Mouse (Mus musculus): ENCODE measurements around the gene Nagk. TPM values are rescaled to one million over a fixed set of nuclear protein-coding genes. Genes with fewer than 3 reads are reported as not detected.

Nagk gene
- 27.9 and 43.4 TPM in 2 replicates for polyA plus RNA-seq (2016; fragmentation: Nextera tagmentation; extraction: Ambion mirVana)

- Histone ChIP-seq H3K27ac (peak within 1 kb of the TSS; percentile 95), H3K9me3 (no peaks in the 10 kb centered on the region), H3K36me3 (peaks cover 8% of the 10 kb centered on the region; the same call in 1 of the 2 replicates), H3K4me3 (peak within 1 kb of the TSS; percentile 82), H3K27me3 (ENCODE audit: insufficient read depth, poor library complexity, severe bottlenecking) (peaks cover 3% of the 10 kb centered on the region; the same call in 1 of the 2 replicates), H3K4me1 (replicated peaks) (peaks cover 15% of the 10 kb centered on the region)
- DNase-seq (ENCODE audit: low spot score), result peak; percentile 95
- under 1% methylated on average over 43 of the region's 43 CpGs for WGBS
These were observed at the start of gene Nagk for GRCm38 (mm10) chr6:83794760-83795296. TSS of gene Nagk (plus strand) at chr6:83794982.

- Histone ChIP-seq H3K27ac (no peak overlapping the region), H3K4me3 (no peak overlapping the region), H3K36me3 (no peaks in the 10 kb centered on the region), H3K27me3 (ENCODE audit: insufficient read depth, poor library complexity, severe bottlenecking) (peaks cover 82% of the 10 kb centered on the region), H3K4me1 (replicated peaks) (peaks cover 60% of the 10 kb centered on the region), H3K9me3 (no peaks in the 10 kb centered on the region)
- 63% methylated on average over 2 of the region's 2 CpGs for WGBS
- no peak for DNase-seq (ENCODE audit: low spot score)
These were observed 49.3 kb upstream of the Nagk start for GRCm38 (mm10) chr6:83745466-83745865.

GRCm38 (mm10) chr6:83749286-83749685, 45.5 kb upstream of the Nagk start:
- DNase-seq (ENCODE audit: low spot score), result peak; percentile 53
- Histone ChIP-seq H3K4me3 (no peak overlapping the region), H3K27ac (no peak overlapping the region; the same call in 1 of the 2 replicates), H3K27me3 (ENCODE audit: insufficient read depth, poor library complexity, severe bottlenecking) (peaks cover 94% of the 10 kb centered on the region), H3K9me3 (no peaks in the 10 kb centered on the region), H3K4me1 (replicated peaks) (peaks cover 43% of the 10 kb centered on the region), H3K36me3 (no peaks in the 10 kb centered on the region)
- WGBS, result 23% methylated on average over 3 of the region's 3 CpGs

GRCm38 (mm10) chr6:83750171-83750684, 44.6 kb upstream of the Nagk start:
- 8% methylated on average over 11 of the region's 11 CpGs for WGBS

GRCm38 (mm10) chr6:83756051-83756450, 38.7 kb upstream of the Nagk start:
- WGBS, result 72% methylated on average over 9 of the region's 9 CpGs
- H3K4me1 ChIP-seq (replicated peaks), result peaks cover 8% of the 10 kb centered on the region; the same call in 1 of the 2 replicates
- DNase-seq (ENCODE audit: low spot score), result no peak
- no peak overlapping the region for H3K27ac ChIP-seq
- no peaks in the 10 kb centered on the region for H3K36me3 ChIP-seq
- H3K9me3 ChIP-seq, result no peaks in the 10 kb centered on the region
- no peak overlapping the region for H3K4me3 ChIP-seq
- H3K27me3 ChIP-seq (ENCODE audit: insufficient read depth, poor library complexity, severe bottlenecking), result peaks cover 100% of the 10 kb centered on the region

More at GRCm38 (mm10) chr6:83750171-83750684, 44.6 kb upstream of the Nagk start:
- Histone ChIP-seq H3K4me1 (replicated peaks) (peaks cover 36% of the 10 kb centered on the region), H3K27me3 (ENCODE audit: insufficient read depth, poor library complexity, severe bottlenecking) (peaks cover 94% of the 10 kb centered on the region), H3K36me3 (no peaks in the 10 kb centered on the region), H3K4me3 (no peak overlapping the region), H3K9me3 (no peaks in the 10 kb centered on the region), H3K27ac (no peak overlapping the region)
- DNase-seq (ENCODE audit: low spot score), result peak; percentile 76

- Histone ChIP-seq H3K27ac (no peak within 1 kb of the TSS; the same call in 1 of the 2 replicates), H3K9me3 (no peaks in the 10 kb centered on the region), H3K27me3 (ENCODE audit: insufficient read depth, poor library complexity, severe bottlenecking) (peaks cover 82% of the 10 kb centered on the region), H3K4me3 (peak within 1 kb of the TSS; percentile 46), H3K36me3 (no peaks in the 10 kb centered on the region), H3K4me1 (replicated peaks) (peaks cover 20% of the 10 kb centered on the region)
- WGBS, result 19% methylated on average over 6 of the region's 6 CpGs
- no peak for DNase-seq (ENCODE audit: low spot score)
These were observed 32.4 kb upstream of the Nagk start, which contains the start of gene Ankrd53 for GRCm38 (mm10) chr6:83762344-83762743. TSS of gene Ankrd53 (plus strand) at chr6:83762644.

GRCm38 (mm10) chr6:83762880-83763431, 31.8 kb upstream of the Nagk start:
- 0 out of 2 replicates have a peak, but pooled peaks cover under 1% of the 10 kb centered on the region for H3K36me3 ChIP-seq
- DNase-seq (ENCODE audit: low spot score), result peak; percentile 29
- H3K27ac ChIP-seq, result no peak overlapping the region; the same call in 1 of the 2 replicates
- H3K27me3 ChIP-seq (ENCODE audit: insufficient read depth, poor library complexity, severe bottlenecking), result peaks cover 76% of the 10 kb centered on the region
- H3K4me3 ChIP-seq, result peak overlapping the region; percentile 46
- no peaks in the 10 kb centered on the region for H3K9me3 ChIP-seq
- H3K4me1 ChIP-seq (replicated peaks), result peaks cover 18% of the 10 kb centered on the region
- WGBS, result under 1% methylated on average over 35 of the region's 35 CpGs

GRCm38 (mm10) chr6:83766982-83767381, 27.8 kb upstream of the Nagk start:
- Histone ChIP-seq H3K4me3 (no peak overlapping the region), H3K9me3 (no peaks in the 10 kb centered on the region), H3K27me3 (ENCODE audit: insufficient read depth, poor library complexity, severe bottlenecking) (peaks cover 35% of the 10 kb centered on the region), H3K36me3 (peaks cover 40% of the 10 kb centered on the region), H3K4me1 (replicated peaks) (peaks cover 13% of the 10 kb centered on the region), H3K27ac (no peak overlapping the region)
- no peak for DNase-seq (ENCODE audit: low spot score)
- WGBS, result 86% methylated on average over 3 of the region's 3 CpGs

GRCm38 (mm10) chr6:83768485-83768884, 26.3 kb upstream of the Nagk start:
- WGBS, result 86% methylated on average over 5 of the region's 5 CpGs
- H3K36me3 ChIP-seq, result peaks cover 55% of the 10 kb centered on the region
- no peak overlapping the region for H3K4me3 ChIP-seq
- H3K27ac ChIP-seq, result no peak overlapping the region
- peaks cover 4% of the 10 kb centered on the region for H3K4me1 ChIP-seq (replicated peaks)
- no peaks in the 10 kb centered on the region for H3K9me3 ChIP-seq
- no peak for DNase-seq (ENCODE audit: low spot score)
- H3K27me3 ChIP-seq (ENCODE audit: insufficient read depth, poor library complexity, severe bottlenecking), result peaks cover 20% of the 10 kb centered on the region

- peaks cover 30% of the 10 kb centered on the region for H3K4me1 ChIP-seq (replicated peaks)
- H3K9me3 ChIP-seq, result no peaks in the 10 kb centered on the region
- H3K27ac ChIP-seq, result no peak overlapping the region
- no peaks in the 10 kb centered on the region for H3K27me3 ChIP-seq (ENCODE audit: insufficient read depth, poor library complexity, severe bottlenecking)
- no peak for DNase-seq (ENCODE audit: low spot score)
- 63% methylated on average over 9 of the region's 9 CpGs for WGBS
- H3K36me3 ChIP-seq, result peaks cover 46% of the 10 kb centered on the region
- peak overlapping the region; percentile 95 for H3K4me3 ChIP-seq
These were observed 20.7 kb upstream of the Nagk start for GRCm38 (mm10) chr6:83774126-83774525.

GRCm38 (mm10) chr6:83774781-83775563, 19.8 kb upstream of the Nagk start:
- peak overlapping the region; percentile 94 for H3K27ac ChIP-seq
- peak overlapping the region; percentile 95 for H3K4me3 ChIP-seq
- 2% methylated on average over 14 of the region's 14 CpGs for WGBS
- H3K36me3 ChIP-seq, result peaks cover 38% of the 10 kb centered on the region
- DNase-seq (ENCODE audit: low spot score), result no peak
- no peaks in the 10 kb centered on the region for H3K9me3 ChIP-seq
- H3K4me1 ChIP-seq (replicated peaks), result peaks cover 30% of the 10 kb centered on the region
- H3K27me3 ChIP-seq (ENCODE audit: insufficient read depth, poor library complexity, severe bottlenecking), result no peaks in the 10 kb centered on the region

- Histone ChIP-seq H3K36me3 (peaks cover 30% of the 10 kb centered on the region), H3K27ac (peak within 1 kb of the TSS; percentile 94), H3K27me3 (ENCODE audit: insufficient read depth, poor library complexity, severe bottlenecking) (no peaks in the 10 kb centered on the region), H3K4me3 (peak within 1 kb of the TSS; percentile 95), H3K9me3 (no peaks in the 10 kb centered on the region), H3K4me1 (replicated peaks) (peaks cover 30% of the 10 kb centered on the region)
- WGBS, result under 1% methylated on average over 45 of the region's 45 CpGs
- DNase-seq (ENCODE audit: low spot score), result peak; percentile 92
These were observed 19.0 kb upstream of the Nagk start, which contains the start of gene Tex261 for GRCm38 (mm10) chr6:83775638-83776293. TSS of gene Tex261 (minus strand) at chr6:83775813.
